Mouse (Mus musculus) testis, adult 2 months (tissue): Measurements from ENCODE around the gene Ttpal.

Experiments used
- CTCF ChIP-seq: fragments of 200-500 bp; IDR thresholded peaks from 2 replicates; pipeline ENCODE4 v1.5.1; 2012; ENCODE audit warnings: low read depth, mild to moderate bottlenecking, inconsistent platforms, low read length, moderate library complexity; ENCODE audit not compliant: control insufficient read depth, insufficient read depth, insufficient replicate concordance
- POLR2A ChIP-seq: fragments of 200-500 bp; IDR thresholded peaks from 2 replicates; pipeline ENCODE4 v1.6.1; 2012; ENCODE audit warnings: low read depth, mild to moderate bottlenecking, inconsistent platforms, low read length, moderate library complexity; ENCODE audit not compliant: control insufficient read depth

DNA sequence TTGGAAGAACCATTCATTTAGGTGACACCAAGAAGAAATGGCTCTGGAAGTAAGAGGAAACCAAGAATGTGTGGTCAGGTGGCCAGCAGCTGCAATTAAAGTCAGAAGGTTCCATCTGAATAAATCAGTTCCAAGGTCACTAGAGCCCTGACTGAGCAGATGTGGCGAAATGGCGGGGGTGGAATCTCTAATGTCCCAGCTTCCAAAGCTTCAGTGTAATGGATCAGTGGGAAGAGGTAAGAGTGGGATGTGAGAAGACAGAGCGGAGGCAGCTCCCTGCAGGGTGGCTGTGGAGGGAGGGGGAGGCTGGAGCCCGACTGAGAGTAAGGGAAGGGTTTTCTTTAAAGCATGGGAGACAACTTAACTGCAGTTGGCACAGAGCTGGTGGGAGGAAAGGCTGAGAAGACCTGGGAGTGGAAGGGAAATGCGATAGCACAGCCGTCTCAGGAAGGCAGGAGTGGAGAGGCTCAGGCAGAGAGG lies 59.3 kb downstream of the Ttpal start:
- no peak for TF ChIP-seq CTCF
- TF ChIP-seq POLR2A: no peak
